Mouse (Mus musculus) bone marrow macrophage, adult 2 months (primary cell): ENCODE data around the gene Utp4. TPM values are rescaled to one million over a fixed set of nuclear protein-coding genes. Genes with fewer than 3 reads are reported as not detected.

Source experiments
- H3K27ac ChIP-seq: 2 replicates; pipeline ENCODE4 v1.5.1; 2012; ENCODE audit warnings: low read depth, low read length; ENCODE audit not compliant: insufficient read depth
- H3K4me1 ChIP-seq: 2 replicates; pipeline ENCODE4 v1.6.1; 2012; ENCODE audit warnings: low read length; ENCODE audit not compliant: control insufficient read depth, insufficient read depth
- H3K4me3 ChIP-seq: 2 replicates; pipeline ENCODE4 v1.5.1; 2012; ENCODE audit warnings: mild to moderate bottlenecking, low read length, moderate library complexity; ENCODE audit not compliant: insufficient read depth
- CTCF ChIP-seq: IDR thresholded peaks from 2 replicates; pipeline ENCODE4 v1.5.1; 2012; ENCODE audit warnings: low read depth, mild to moderate bottlenecking, low read length, moderate library complexity
- POLR2A ChIP-seq: IDR thresholded peaks from 2 replicates; pipeline ENCODE4 v1.6.1; 2012; ENCODE audit warnings: mild to moderate bottlenecking, low read depth, low read length, borderline replicate concordance
- polyA plus RNA-seq: library from polyadenylated mRNA; stranded (reverse); fragments of >200 nt; gene quantifications from 2 replicates; pipeline ENCODE4 v1.2.4, GENCODE M21; 2012; ENCODE audit not compliant: missing spikeins, insufficient read depth, insufficient read length

Gene Utp4
- polyA plus RNA-seq, 1 experiment, result 10.7 TPM

DNA sequence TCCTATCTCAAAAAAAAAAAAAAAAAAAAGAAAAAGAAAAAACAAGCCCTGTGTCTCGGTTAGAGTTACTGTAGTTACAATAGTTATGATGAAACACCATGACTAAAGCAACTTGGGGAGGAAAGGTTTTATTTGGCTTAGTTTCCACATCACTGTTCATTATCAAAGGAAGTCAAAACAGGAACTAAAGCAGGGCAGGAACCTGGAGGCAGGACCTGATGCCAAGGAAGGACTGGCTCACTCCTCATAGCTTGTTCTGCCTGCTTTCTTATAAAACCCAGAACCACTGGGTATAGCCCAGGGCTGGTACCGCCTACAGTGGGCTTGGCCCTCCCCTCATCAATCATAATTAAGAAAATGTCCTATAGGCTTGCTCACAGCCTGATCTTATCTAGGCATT lies 66.2 kb downstream of the Utp4 start:
- Histone ChIP-seq H3K27ac (peak overlapping the region; percentile 63), H3K4me1 (peaks cover 49% of the 10 kb centered on the region), H3K4me3 (no peak overlapping the region)
- no peak for TF ChIP-seq CTCF
- TF ChIP-seq POLR2A, result no peak

DNA sequence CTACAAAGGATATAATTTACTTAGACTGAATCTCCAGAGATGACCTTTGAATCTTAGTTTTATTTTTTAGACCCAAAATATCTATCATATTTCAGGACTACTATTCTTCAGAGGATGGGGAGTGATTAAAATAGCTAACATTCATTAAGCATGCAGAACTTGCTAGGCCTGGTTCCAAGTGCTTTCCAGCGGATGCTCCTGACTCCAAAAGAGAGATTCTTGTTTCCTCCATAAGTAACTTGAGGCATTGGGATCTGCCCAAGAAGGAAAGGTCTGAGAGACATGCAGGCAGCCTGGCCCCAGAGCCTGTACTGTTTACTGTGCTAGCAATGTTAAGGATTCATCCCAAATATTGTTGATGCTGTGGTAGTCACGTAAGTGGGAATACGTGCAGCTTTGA lies 68.9 kb downstream of the Utp4 start:
- TF ChIP-seq POLR2A (no peak), CTCF (no peak)
- Histone ChIP-seq H3K4me1 (peaks cover 47% of the 10 kb centered on the region), H3K27ac (no peak overlapping the region), H3K4me3 (no peak overlapping the region)

DNA sequence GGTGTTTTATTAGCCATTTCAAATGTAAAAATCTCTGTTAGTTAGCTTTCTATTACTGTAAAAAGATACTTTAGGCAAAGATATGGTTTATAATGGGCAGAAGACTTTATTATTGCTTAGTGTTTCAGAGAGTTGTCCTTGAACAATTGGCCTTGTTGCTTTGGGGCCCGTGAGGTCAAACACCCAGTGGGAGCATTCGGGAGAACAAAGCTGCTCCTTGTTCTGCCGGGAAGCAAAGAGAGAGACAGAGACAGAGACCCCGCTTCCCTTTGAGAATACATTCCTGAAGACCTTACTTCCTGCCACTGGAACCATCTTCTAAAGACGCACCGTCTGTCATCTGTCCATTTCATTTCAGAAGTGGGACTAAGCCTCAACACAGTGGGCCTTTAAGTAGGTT lies 69.9 kb downstream of the Utp4 start:
- Histone ChIP-seq H3K4me3 (no peak overlapping the region), H3K4me1 (peaks cover 41% of the 10 kb centered on the region), H3K27ac (no peak overlapping the region)
- no peak for TF ChIP-seq CTCF
- no peak for TF ChIP-seq POLR2A

DNA sequence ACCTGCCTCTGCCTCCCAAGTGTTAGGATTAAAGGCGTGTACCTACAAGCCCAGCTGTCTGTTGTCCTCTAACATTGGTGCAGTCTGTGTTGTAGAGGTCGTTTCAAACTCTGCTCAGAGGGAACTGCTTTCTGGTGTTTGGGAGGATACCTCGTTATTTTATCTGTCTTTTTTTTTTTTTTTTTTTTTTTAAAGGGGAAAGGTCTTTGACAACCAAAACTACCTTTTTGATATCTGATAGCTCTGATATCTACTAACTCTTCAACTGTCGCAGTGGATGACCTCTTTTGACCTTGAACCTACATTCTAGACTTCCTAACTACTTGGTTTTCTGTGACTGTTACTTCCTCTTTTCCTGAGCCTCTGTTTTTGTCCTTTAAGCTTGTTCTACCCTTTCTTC lies 71.1 kb downstream of the Utp4 start:
- TF ChIP-seq CTCF, result no peak
- no peak for TF ChIP-seq POLR2A

DNA sequence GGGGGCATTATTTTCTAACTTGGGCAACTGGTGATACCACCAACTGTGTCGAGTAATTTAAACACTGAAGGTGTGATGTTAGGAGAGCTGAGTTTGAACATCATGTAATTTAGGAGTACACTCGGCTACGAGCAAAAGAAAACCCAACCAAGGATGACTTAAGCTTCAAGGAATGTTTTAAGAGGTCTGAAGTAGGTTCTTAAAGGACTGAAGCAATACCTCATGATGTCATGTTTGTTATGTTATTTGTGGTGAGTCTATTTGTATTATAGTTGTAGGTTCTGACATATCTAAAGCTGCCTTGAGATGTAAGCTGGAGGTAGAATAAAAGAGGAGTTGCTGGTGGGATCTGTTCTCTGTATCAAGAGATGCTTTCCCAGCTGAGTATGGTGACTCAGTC lies 76.5 kb downstream of the Utp4 start:
- Histone ChIP-seq H3K4me3 (no peak overlapping the region), H3K4me1 (peaks cover 40% of the 10 kb centered on the region), H3K27ac (no peak overlapping the region)
- TF ChIP-seq POLR2A (no peak), CTCF (no peak)

More for the DNA sequence above, 71.1 kb downstream of the Utp4 start:
- Histone ChIP-seq H3K4me1 (peaks cover 32% of the 10 kb centered on the region), H3K27ac (peak overlapping the region; percentile 42), H3K4me3 (no peak overlapping the region)

DNA sequence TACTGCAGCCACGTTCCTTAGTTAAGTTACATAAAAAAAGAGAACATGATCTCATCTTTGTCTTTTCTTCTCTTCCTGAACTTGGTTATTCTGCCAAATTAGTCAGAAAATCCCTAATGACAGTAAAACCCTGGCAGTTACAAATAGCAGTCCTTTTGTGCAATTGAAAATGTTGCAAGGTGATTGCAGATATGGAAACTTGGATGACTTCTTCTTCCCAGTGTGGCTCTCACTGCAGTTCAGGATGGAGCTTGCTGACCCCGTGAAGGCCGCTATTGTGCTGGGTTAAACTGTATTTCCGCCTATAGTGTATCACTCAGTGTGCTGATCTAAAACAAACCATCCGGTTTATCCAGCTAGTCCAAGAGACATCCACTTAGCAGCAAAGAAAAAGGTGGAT lies 78.5 kb downstream of the Utp4 start:
- TF ChIP-seq POLR2A (no peak), CTCF (no peak)
- Histone ChIP-seq H3K4me3 (no peak overlapping the region), H3K4me1 (peaks cover 34% of the 10 kb centered on the region), H3K27ac (peak overlapping the region; percentile 71; the same call in 1 of the 2 replicates)

Other genes starting within 250 kb of the Utp4 start
- 0.75 and 1.1 TPM in 2 replicates for gene Tango6, start 210.6 kb upstream of the Utp4 start, polyA plus RNA-seq
- gene Has3, start 23.4 kb upstream of the Utp4 start, polyA plus RNA-seq, result not detected in 2 replicates
- gene Sntb2, start 42.1 kb downstream of the Utp4 start, polyA plus RNA-seq, result 11.4 and 13.7 TPM in 2 replicates
- gene Vps4a, start 137.6 kb downstream of the Utp4 start, polyA plus RNA-seq, result 41.0 and 42.1 TPM in 2 replicates
- gene Pdf, start 155.0 kb downstream of the Utp4 start, polyA plus RNA-seq, result 1.7 and 2.4 TPM in 2 replicates
- 24.0 and 27.8 TPM in 2 replicates for gene Cog8, start 163.1 kb downstream of the Utp4 start, polyA plus RNA-seq
- gene Nip7, start 163.2 kb downstream of the Utp4 start, polyA plus RNA-seq, result 23.4 and 31.0 TPM in 2 replicates
- gene Tmed6, start 172.0 kb downstream of the Utp4 start, polyA plus RNA-seq, result not detected in 2 replicates
- 34.2 and 36.0 TPM in 2 replicates for gene Terf2, start 202.9 kb downstream of the Utp4 start, polyA plus RNA-seq